Mouse (Mus musculus) CH12.LX (cell line): ENCODE results near the gene Amt. TPM values are rescaled to one million over a fixed set of nuclear protein-coding genes. Genes with fewer than 3 reads are reported as not detected.

Source experiments
- DNase-seq: peaks from one replicate; pipeline ENCODE4 v3.0.0-alpha.2; 2013; ENCODE audit errors: extremely low read depth
- H3K27ac ChIP-seq: 2 replicates; pipeline ENCODE4 v1.5.1; 2012; ENCODE audit warnings: low read depth, mild to moderate bottlenecking, control low read depth, moderate library complexity; ENCODE audit not compliant: insufficient read depth
- H3K27me3 ChIP-seq: replicated peaks from 2 replicates; pipeline ENCODE3; 2012; ENCODE audit warnings: inconsistent platforms
- H3K36me3 ChIP-seq, 2 experiments: replicated peaks in 1 of 2; 2 replicates each; pipeline versions ENCODE3 to v1.6.1; 2012; ENCODE audit warnings: inconsistent platforms in 1 of 2, low read length in 1 of 2, mild to moderate bottlenecking in 1 of 2, mixed read lengths in 1 of 2, moderate library complexity in 1 of 2; ENCODE audit not compliant: control insufficient read depth in 1 of 2, insufficient read depth in 1 of 2
- H3K4me1 ChIP-seq, 2 experiments: 2 replicates each; pipeline ENCODE4 v1.6.1; 2012; ENCODE audit warnings: inconsistent platforms in 1 of 2, moderate library complexity in 1 of 2; ENCODE audit not compliant: insufficient read depth in 2 of 2, control insufficient read depth in 1 of 2
- H3K4me2 ChIP-seq: 2 replicates; pipeline ENCODE4 v1.6.1; 2012; ENCODE audit warnings: low read depth, mild to moderate bottlenecking, control low read depth; ENCODE audit not compliant: poor library complexity, insufficient read depth, severe bottlenecking
- H3K4me3 ChIP-seq, 3 experiments: fragments of 150-350 bp in 1 of 3; sonication (generic) in 1 of 3; replicated peaks in 1 of 3; 2 replicates each; pipeline versions ENCODE3 to v1.5.1; 2011 to 2012; ENCODE audit warnings: low read depth in 2 of 3, low read length in 2 of 3, mild to moderate bottlenecking in 2 of 3, moderate library complexity in 2 of 3, control low read depth in 1 of 3, improper control_type of control experiment in 1 of 3, inconsistent platforms in 1 of 3, mixed read lengths in 1 of 3; ENCODE audit not compliant: poor library complexity in 1 of 3
- H3K79me2 ChIP-seq: replicated peaks from 2 replicates; pipeline ENCODE4 v1.6.1; 2012; ENCODE audit warnings: mild to moderate bottlenecking, moderate library complexity; ENCODE audit not compliant: control insufficient read depth, poor library complexity, insufficient read depth, severe bottlenecking; ENCODE audit errors: extremely low read depth
- H3K9ac ChIP-seq: 2 replicates; pipeline ENCODE4 v1.6.1; 2012; ENCODE audit warnings: low read depth, mild to moderate bottlenecking, control low read depth, moderate library complexity; ENCODE audit not compliant: insufficient read depth
- H3K9me3 ChIP-seq: replicated peaks from 2 replicates; pipeline ENCODE3; 2012; ENCODE audit warnings: low read length, inconsistent platforms, mixed read lengths
- CHD1 ChIP-seq: IDR thresholded peaks from 2 replicates; pipeline ENCODE4 v1.6.1; 2012; ENCODE audit warnings: low read depth, low read length, improper control_type of control experiment, inconsistent platforms
- CTCF ChIP-seq, 2 experiments: IDR thresholded peaks in 1 of 2; conservative IDR thresholded peaks in 1 of 2; 2 replicates each; pipeline ENCODE4 v1.5.1; 2011 to 2012; ENCODE audit warnings: low read depth in 2 of 2, low read length in 2 of 2, improper control_type of control experiment in 1 of 2, inconsistent platforms in 1 of 2, mild to moderate bottlenecking in 1 of 2, moderate library complexity in 1 of 2
- E2F4 ChIP-seq: IDR thresholded peaks from 2 replicates; pipeline ENCODE4 v1.6.1; 2011; ENCODE audit warnings: low read depth, low read length, improper control_type of control experiment; ENCODE audit not compliant: insufficient replicate concordance
- ETS1 ChIP-seq: conservative IDR thresholded peaks from 2 replicates; pipeline ENCODE4 v1.6.1; 2012; ENCODE audit warnings: low read depth, mild to moderate bottlenecking, inconsistent platforms, low read length, improper control_type of control experiment, moderate library complexity
- GABPA ChIP-seq: IDR thresholded peaks from 2 replicates; pipeline ENCODE4 v1.6.1; 2012; ENCODE audit warnings: low read depth, low read length, improper control_type of control experiment, inconsistent platforms; ENCODE audit not compliant: insufficient replicate concordance
- JUND ChIP-seq: conservative IDR thresholded peaks from 2 replicates; pipeline ENCODE4 v1.6.1; 2011; ENCODE audit warnings: low read depth, low read length, improper control_type of control experiment
- MAX ChIP-seq: IDR thresholded peaks from 2 replicates; pipeline ENCODE4 v1.6.1; 2011; ENCODE audit warnings: low read length, improper control_type of control experiment
- NELFE ChIP-seq: IDR thresholded peaks from 2 replicates; pipeline ENCODE4 v1.6.1; 2011; ENCODE audit warnings: low read depth, low read length, improper control_type of control experiment
- NRF1 ChIP-seq: IDR thresholded peaks from 2 replicates; pipeline ENCODE4 v1.6.1; 2014; ENCODE audit warnings: low read depth, mild to moderate bottlenecking, inconsistent platforms, low read length, improper control_type of control experiment, moderate library complexity
- PAX5 ChIP-seq: IDR thresholded peaks from 2 replicates; pipeline ENCODE4 v1.6.1; 2012; ENCODE audit warnings: low read length, inconsistent platforms, mixed read lengths
- POLR2AphosphoS2 ChIP-seq: IDR thresholded peaks from 2 replicates; pipeline ENCODE4 v1.6.1; 2011; ENCODE audit warnings: low read depth, low read length, improper control_type of control experiment
- RAD21 ChIP-seq: IDR thresholded peaks from 2 replicates; pipeline ENCODE4 v1.6.1; 2011; ENCODE audit warnings: low read depth, mild to moderate bottlenecking, low read length, improper control_type of control experiment, moderate library complexity
- TCF12 ChIP-seq: IDR thresholded peaks from 2 replicates; pipeline ENCODE4 v1.6.1; 2014; ENCODE audit warnings: low read depth, mild to moderate bottlenecking, inconsistent platforms, low read length, improper control_type of control experiment
- ZC3H11A ChIP-seq: IDR thresholded peaks from 2 replicates; pipeline ENCODE4 v1.6.1; 2012; ENCODE audit warnings: low read depth, mild to moderate bottlenecking, inconsistent platforms, low read length, improper control_type of control experiment
- ZKSCAN1 ChIP-seq: IDR thresholded peaks from 2 replicates; pipeline ENCODE4 v1.6.1; 2012; ENCODE audit warnings: low read depth, inconsistent platforms, low read length, improper control_type of control experiment, borderline replicate concordance
- dilution Hi-C: fragments of 300-500 bp; cut with MboI; formaldehyde crosslinking; loops from 2 replicates; pipeline ENCODE4 v1.14.3; 2020; ENCODE audit warnings: low sequenced_read_pairs; ENCODE audit not compliant: extremely low pct_unique_long_range_greater_than_20kb, extremely low pct_ligation_motif_present
- in situ Hi-C: fragments of 300-500 bp; cut with MboI; formaldehyde crosslinking; loops from 3 replicates; pipeline ENCODE4 v1.14.3; 2019; ENCODE audit warnings: low sequenced_read_pairs, low pct_ligation_motif_present, low pct_unique_long_range_greater_than_20kb, mixed read lengths
- polyA plus RNA-seq: library from polyadenylated mRNA; unstranded; fragments of >175 nt; gene quantifications from 2 replicates; pipeline ENCODE4 v1.2.1, GENCODE M21; 2012; ENCODE audit warnings: low read depth; ENCODE audit not compliant: insufficient read length
- total RNA-seq, 2 experiments: library from RNA; depleted of rRNA; stranded (reverse); fragments of 300-350 nt in 1 of 2; fragments of >200 nt in 1 of 2; gene quantifications; 2 replicates each; pipeline ENCODE4 v1.2.3; 2012 to 2014

Amt gene
- total and polyA plus RNA-seq, 3 experiments: 1.1 to 2.7 (median 1.5) TPM

GRCm38 (mm10) chr9:108304716-108305115, 8.1 kb downstream of the Amt start:
- dilution Hi-C loops: no loop called here
- TF ChIP-seq ZC3H11A: no peak
- no peak for TF ChIP-seq CTCF (conservative IDR thresholded peaks at IDR 0.05 in 1 of 2, IDR thresholded peaks at IDR 0.05 in 1 of 2; ENCODE audit: low read depth in 2 of 2, low read length in 2 of 2)
- no peak for TF ChIP-seq JUND
- no peak for TF ChIP-seq POLR2AphosphoS2
- no peak for TF ChIP-seq RAD21
- no peak for TF ChIP-seq TCF12
- no peak for TF ChIP-seq NRF1
- no peak for TF ChIP-seq ZKSCAN1
- Histone ChIP-seq H3K27ac (no peak overlapping the region), H3K9me3 (no peaks in the 10 kb centered on the region), H3K4me3 (peak overlapping the region in 2 of 3 experiments; percentile 71 to 98), H3K36me3 (peaks cover 20 to 42% of the 10 kb centered on the region in 2 experiments), H3K4me2 (peak overlapping the region; percentile 68), H3K4me1 (peaks cover 3 to 38% of the 10 kb centered on the region in 2 experiments; a peak in 3 of 4 replicates), H3K27me3 (no peaks in the 10 kb centered on the region), H3K79me2 (peaks cover 25% of the 10 kb centered on the region), H3K9ac (peak overlapping the region; percentile 80; the same call in 1 of the 2 replicates)
- in situ Hi-C loops: no loop called here
- no peak for DNase-seq

GRCm38 (mm10) chr9:108305170-108305569, 8.5 kb downstream of the Amt start:
- dilution Hi-C loops (no loop called here), in situ Hi-C loops (no loop called here)
- peaks cover 20 to 41% of the 10 kb centered on the region in 2 experiments for H3K36me3 ChIP-seq
- H3K79me2 ChIP-seq: peaks cover 29% of the 10 kb centered on the region
- no peaks in the 10 kb centered on the region for H3K9me3 ChIP-seq
- peaks cover 3 to 42% of the 10 kb centered on the region in 2 experiments; a peak in 3 of 4 replicates for H3K4me1 ChIP-seq
- peak overlapping the region; percentile 71 to 98 (median 81) for H3K4me3 ChIP-seq
- peak overlapping the region; percentile 80 for H3K9ac ChIP-seq
- TF ChIP-seq E2F4 (no peak), CHD1 (no peak), JUND (no peak), ZKSCAN1 (no peak), GABPA (no peak), PAX5 (no peak), NELFE (no peak), ETS1 (no peak), MAX (no peak)
- DNase-seq: no peak
- H3K4me2 ChIP-seq: peak overlapping the region; percentile 68
- H3K27ac ChIP-seq: no peak overlapping the region; the same call in 1 of the 2 replicates
- H3K27me3 ChIP-seq: no peaks in the 10 kb centered on the region
